Mouse (Mus musculus) embryonic fibroblast, embryonic 13.5 days (primary cell): ENCODE measurements around the gene Syne2.

ENCODE experiments used
- CTCF ChIP-seq: IDR thresholded peaks from 2 replicates; pipeline ENCODE4 v1.5.1; 2011; ENCODE audit warnings: mild to moderate bottlenecking, control low read depth, low read length, moderate library complexity, borderline replicate concordance; ENCODE audit not compliant: insufficient read depth
- POLR2A ChIP-seq: IDR thresholded peaks from 2 replicates; pipeline ENCODE4 v1.6.1; 2011; ENCODE audit warnings: low read depth, mild to moderate bottlenecking, control low read depth, low read length, moderate library complexity

DNA sequence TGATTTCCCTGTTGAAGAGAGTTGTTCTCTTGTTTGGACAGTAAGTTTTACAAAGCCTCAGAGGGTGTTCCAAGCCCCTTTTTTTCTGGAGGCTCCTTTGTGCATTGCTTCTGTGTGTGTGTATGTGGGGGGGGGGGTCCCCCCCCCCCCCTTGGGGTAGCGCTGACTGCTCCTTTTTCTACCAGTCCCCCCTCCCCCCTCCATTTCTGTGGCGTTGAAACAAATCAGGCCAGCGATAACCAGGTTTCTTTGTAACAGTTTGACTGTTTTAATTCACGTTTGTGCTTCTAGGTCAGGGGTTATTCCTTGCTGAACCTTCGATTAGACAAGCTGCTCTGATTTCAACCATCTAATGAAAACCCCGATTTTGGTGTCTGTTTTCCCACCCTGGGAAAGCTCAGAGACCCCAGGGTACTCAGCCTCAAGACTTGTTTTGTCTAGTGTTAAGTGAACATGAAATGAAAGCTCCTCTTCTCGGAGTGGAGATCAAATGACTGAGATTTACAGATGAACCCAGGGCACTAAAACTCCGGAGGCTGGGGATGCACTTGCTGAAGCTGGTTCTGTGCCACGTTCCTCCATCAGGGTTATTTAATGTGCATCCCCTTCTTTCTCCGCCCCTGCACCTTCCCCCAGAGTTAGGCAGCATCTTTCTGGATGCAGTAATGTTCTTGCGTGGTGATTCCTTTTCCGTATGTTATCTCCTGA lies 56.5 kb downstream of the Syne2 start:
- TF ChIP-seq POLR2A, result no peak
- TF ChIP-seq CTCF, result no peak
